Mouse (Mus musculus): ENCODE data around the gene Twf2. TPM values are rescaled to one million over a fixed set of nuclear protein-coding genes. Genes with fewer than 3 reads are reported as not detected.

Gene Twf2
- polyA plus RNA-seq, 1 experiment from 2014 or later = 52.2 TPM

GRCm38 (mm10) chr9:106231816-106232215, 28.9 kb downstream of the Twf2 start:
- no peak overlapping the region for H3K9ac ChIP-seq (replicated peaks)
- H3K36me3 ChIP-seq = peaks cover 45% of the 10 kb centered on the region
- no peak for ATAC-seq
- no peak overlapping the region for H3K4me3 ChIP-seq (replicated peaks)
- H3K4me1 ChIP-seq (replicated peaks) = no peaks in the 10 kb centered on the region
- H3K27ac ChIP-seq = no peak overlapping the region
- no peaks in the 10 kb centered on the region for H3K27me3 ChIP-seq
- no peak overlapping the region for H3K4me2 ChIP-seq (replicated peaks)
- no peaks in the 10 kb centered on the region for H3K9me3 ChIP-seq
- 90% methylated on average over 4 of the region's 4 CpGs for WGBS

DNA sequence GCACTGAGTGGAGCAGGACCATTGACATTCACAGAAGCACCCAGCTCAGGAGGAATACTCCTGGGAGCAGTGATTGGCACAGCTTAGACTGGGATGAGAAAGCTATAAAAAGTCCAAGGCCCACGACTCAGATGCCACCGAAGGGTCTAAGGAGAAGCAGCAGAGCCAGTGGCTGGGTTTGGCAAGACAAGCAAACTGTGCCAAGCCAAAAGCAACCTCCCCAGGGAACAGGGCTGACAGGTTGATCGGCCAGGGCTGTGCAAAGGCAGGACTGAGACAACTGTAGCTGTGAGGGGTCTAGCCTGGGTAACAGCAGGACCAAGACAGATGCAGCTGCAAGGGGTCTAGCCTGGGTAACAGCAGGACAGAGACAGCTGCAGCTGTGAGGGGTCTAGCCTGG, 30.0 kb downstream of the Twf2 start:
- H3K36me3 ChIP-seq = peaks cover 57% of the 10 kb centered on the region
- ATAC-seq = no peak
- H3K9me3 ChIP-seq = no peaks in the 10 kb centered on the region
- no peak overlapping the region for H3K9ac ChIP-seq (replicated peaks)
- H3K4me2 ChIP-seq (replicated peaks) = no peak overlapping the region
- H3K27me3 ChIP-seq = no peaks in the 10 kb centered on the region
- no peak overlapping the region for H3K27ac ChIP-seq
- WGBS = 96% methylated on average over 3 of the region's 3 CpGs
- H3K4me1 ChIP-seq (replicated peaks) = no peaks in the 10 kb centered on the region
- no peak overlapping the region for H3K4me3 ChIP-seq (replicated peaks)

GRCm38 (mm10) chr9:106233953-106234352, 31.0 kb downstream of the Twf2 start:
- H3K4me1 ChIP-seq (replicated peaks) = no peaks in the 10 kb centered on the region
- H3K9ac ChIP-seq (replicated peaks) = no peak overlapping the region
- no peak overlapping the region for H3K27ac ChIP-seq
- no peak overlapping the region for H3K4me3 ChIP-seq (replicated peaks)
- 83% methylated on average over 6 of the region's 6 CpGs for WGBS
- no peak overlapping the region for H3K4me2 ChIP-seq (replicated peaks)
- ATAC-seq = no peak
- no peaks in the 10 kb centered on the region for H3K9me3 ChIP-seq
- H3K36me3 ChIP-seq = peaks cover 67% of the 10 kb centered on the region
- no peaks in the 10 kb centered on the region for H3K27me3 ChIP-seq

- Histone ChIP-seq H3K4me3 (replicated peaks) (no peak overlapping the region), H3K9me3 (no peaks in the 10 kb centered on the region), H3K36me3 (peaks cover 80% of the 10 kb centered on the region), H3K9ac (replicated peaks) (no peak overlapping the region), H3K27me3 (no peaks in the 10 kb centered on the region), H3K27ac (no peak overlapping the region), H3K4me2 (replicated peaks) (no peak overlapping the region), H3K4me1 (replicated peaks) (no peaks in the 10 kb centered on the region)
- ATAC-seq = no peak
- 93% methylated on average over 23 of the region's 23 CpGs for WGBS
These were observed 32.4 kb downstream of the Twf2 start for GRCm38 (mm10) chr9:106235194-106235830.

GRCm38 (mm10) chr9:106236156-106236817, 33.4 kb downstream of the Twf2 start:
- Histone ChIP-seq H3K4me3 (replicated peaks) (no peak overlapping the region), H3K27me3 (no peaks in the 10 kb centered on the region), H3K4me1 (replicated peaks) (no peaks in the 10 kb centered on the region), H3K9me3 (no peaks in the 10 kb centered on the region), H3K36me3 (peaks cover 90% of the 10 kb centered on the region), H3K27ac (no peak overlapping the region), H3K4me2 (replicated peaks) (no peak overlapping the region), H3K9ac (replicated peaks) (no peak overlapping the region)
- no peak for ATAC-seq
- 93% methylated on average over 23 of the region's 23 CpGs for WGBS

DNA sequence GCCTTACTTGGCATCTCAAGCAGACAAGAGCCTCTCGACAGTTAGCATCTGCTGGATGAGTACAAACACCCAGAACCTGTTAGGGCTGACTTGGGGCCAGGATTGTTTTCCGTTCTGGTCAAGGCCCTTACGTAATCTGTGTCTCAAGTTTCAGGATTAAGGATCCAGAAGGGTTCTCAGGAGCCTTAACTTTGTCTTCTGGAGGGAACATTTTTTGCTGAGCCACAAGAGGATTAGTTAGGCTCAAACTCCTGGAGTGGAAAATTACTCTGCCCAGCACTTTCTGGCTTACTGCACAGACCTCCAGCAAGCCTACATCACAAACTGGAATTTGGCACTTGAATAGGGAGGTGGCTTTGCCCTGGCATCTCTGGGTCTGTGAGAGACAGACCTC, 33.9 kb downstream of the Twf2 start:
- 69% methylated on average over 3 of the region's 3 CpGs for WGBS
- Histone ChIP-seq H3K36me3 (peaks cover 95% of the 10 kb centered on the region), H3K9me3 (no peaks in the 10 kb centered on the region), H3K9ac (replicated peaks) (no peak overlapping the region), H3K4me1 (replicated peaks) (no peaks in the 10 kb centered on the region), H3K27me3 (no peaks in the 10 kb centered on the region), H3K4me2 (replicated peaks) (no peak overlapping the region), H3K27ac (no peak overlapping the region), H3K4me3 (replicated peaks) (no peak overlapping the region)
- ATAC-seq = no peak

DNA sequence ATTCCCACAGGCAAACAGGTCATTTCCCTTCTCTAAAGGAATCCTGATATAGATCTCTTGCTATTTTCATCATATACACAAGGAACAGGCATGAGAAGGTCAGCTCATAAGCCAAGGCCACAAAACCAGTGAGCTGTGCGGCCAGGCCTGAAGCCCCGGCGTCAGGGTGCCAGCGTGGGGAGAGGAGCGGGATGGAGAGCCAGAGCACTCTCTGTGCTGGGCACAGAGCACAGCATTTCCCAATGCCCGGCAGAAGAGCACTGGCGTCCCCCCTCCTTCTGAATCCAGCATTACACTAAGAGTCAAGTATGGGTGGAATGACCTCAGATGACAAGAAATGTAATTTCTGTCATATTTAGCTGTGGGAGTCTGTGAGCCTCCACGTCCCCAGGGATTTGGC, 34.5 kb downstream of the Twf2 start:
- ATAC-seq = no peak
- no peaks in the 10 kb centered on the region for H3K27me3 ChIP-seq
- 85% methylated on average over 8 of the region's 8 CpGs for WGBS
- peaks cover 99% of the 10 kb centered on the region for H3K36me3 ChIP-seq
- H3K9me3 ChIP-seq = no peaks in the 10 kb centered on the region
- no peak overlapping the region for H3K27ac ChIP-seq
- no peak overlapping the region for H3K4me3 ChIP-seq (replicated peaks)
- no peak overlapping the region for H3K9ac ChIP-seq (replicated peaks)
- no peak overlapping the region for H3K4me2 ChIP-seq (replicated peaks)
- no peaks in the 10 kb centered on the region for H3K4me1 ChIP-seq (replicated peaks)

DNA sequence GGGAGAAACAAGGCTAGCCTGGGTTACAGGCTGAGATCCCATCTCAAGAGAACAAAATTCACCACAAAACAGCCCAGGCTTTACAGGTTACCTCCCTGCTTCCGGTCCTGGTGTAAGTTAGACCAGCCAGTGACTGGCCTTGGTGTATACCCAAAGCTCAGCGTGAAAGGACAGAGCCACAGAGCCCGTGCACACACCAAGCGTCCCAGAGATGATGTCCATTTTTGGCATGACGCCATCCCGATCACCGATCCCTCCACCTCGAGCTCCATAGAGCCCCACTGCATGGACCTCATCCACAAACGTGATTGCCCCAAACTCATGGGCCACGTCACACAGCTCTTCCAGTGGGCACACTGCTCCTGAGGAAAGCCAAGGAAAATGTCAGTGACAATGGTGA, 35.0 kb downstream of the Twf2 start:
- no peaks in the 10 kb centered on the region for H3K9me3 ChIP-seq
- no peak overlapping the region for H3K9ac ChIP-seq (replicated peaks)
- ATAC-seq = no peak
- H3K4me2 ChIP-seq (replicated peaks) = no peak overlapping the region
- H3K27ac ChIP-seq = no peak overlapping the region
- no peaks in the 10 kb centered on the region for H3K4me1 ChIP-seq (replicated peaks)
- 96% methylated on average over 10 of the region's 10 CpGs for WGBS
- peaks cover 99% of the 10 kb centered on the region for H3K36me3 ChIP-seq
- H3K4me3 ChIP-seq (replicated peaks) = no peak overlapping the region
- H3K27me3 ChIP-seq = no peaks in the 10 kb centered on the region

DNA sequence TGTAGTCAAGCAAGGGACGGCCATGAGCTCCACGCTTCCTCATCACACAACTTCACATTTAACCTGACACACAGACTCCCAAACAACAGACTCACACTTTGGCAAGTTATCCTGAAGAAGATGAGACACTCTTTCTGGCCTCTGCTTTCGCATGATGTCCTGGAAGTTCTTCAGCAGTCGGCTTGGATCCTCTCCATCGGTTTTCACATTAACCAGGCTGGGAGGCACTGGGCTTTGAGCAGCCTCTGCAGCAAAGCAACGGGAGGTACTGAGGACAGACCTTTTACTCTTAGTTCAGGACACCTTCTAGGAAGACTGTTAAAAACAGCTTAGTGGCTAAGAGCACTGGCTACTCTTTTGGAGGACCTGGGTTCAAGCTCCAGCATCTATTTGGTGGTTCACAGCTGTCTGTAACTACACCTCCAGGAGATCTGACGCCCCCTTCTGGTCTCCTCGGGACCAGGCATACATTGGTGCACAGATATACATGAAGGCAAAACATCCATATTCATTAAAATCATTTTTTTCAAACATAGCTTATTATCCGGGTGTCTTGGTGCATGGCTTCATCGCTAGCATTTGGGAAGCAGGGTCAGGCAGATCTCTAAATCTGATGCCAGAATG, 38.7 kb downstream of the Twf2 start:
- H3K27ac ChIP-seq = no peak overlapping the region
- H3K36me3 ChIP-seq = peaks cover 72% of the 10 kb centered on the region
- no peaks in the 10 kb centered on the region for H3K9me3 ChIP-seq
- no peak overlapping the region for H3K4me3 ChIP-seq (replicated peaks)
- peaks cover 7% of the 10 kb centered on the region for H3K4me1 ChIP-seq (replicated peaks)
- no peak overlapping the region for H3K9ac ChIP-seq (replicated peaks)
- no peak for ATAC-seq
- no peak overlapping the region for H3K4me2 ChIP-seq (replicated peaks)
- no peaks in the 10 kb centered on the region for H3K27me3 ChIP-seq
- WGBS = 90% methylated on average over 10 of the region's 10 CpGs

DNA sequence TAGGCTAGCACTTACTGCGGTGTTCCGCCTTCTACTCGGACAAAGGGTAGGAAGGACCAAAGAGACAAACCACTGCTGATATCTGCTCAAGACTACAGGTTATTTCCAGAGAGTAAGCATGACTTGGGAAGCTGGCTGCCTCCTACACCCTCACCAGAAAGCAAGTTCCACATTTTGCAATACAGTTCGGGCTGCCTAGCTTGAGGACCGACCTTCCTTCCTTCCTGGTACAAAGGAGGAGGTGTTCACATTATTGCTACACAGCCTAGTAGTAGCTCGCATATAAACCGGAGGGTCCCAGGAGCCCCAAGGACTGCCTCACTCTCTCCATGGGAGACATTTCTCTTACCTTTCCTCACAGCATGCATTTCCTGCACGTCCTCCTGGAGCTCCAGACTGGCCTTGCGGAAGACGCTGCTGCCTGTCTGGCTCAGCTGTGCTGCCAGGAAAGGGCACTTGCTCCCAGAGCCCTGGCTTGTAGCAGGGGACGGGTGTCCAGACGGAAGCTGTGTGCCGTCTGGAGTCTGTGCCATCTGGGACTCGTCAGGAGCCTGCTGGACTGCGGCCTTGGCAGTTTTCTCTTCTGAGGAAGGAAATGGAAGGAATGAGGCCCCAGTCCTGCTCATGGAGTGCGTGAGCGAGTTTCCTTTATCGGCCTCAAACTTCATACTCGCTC, 40.0 kb downstream of the Twf2 start:
- no peak overlapping the region; the same call in 1 of the 2 replicates for H3K9ac ChIP-seq (replicated peaks)
- H3K4me1 ChIP-seq (replicated peaks) = peaks cover 15% of the 10 kb centered on the region
- H3K9me3 ChIP-seq = no peaks in the 10 kb centered on the region
- H3K36me3 ChIP-seq = peaks cover 59% of the 10 kb centered on the region
- no peak overlapping the region for H3K4me3 ChIP-seq (replicated peaks)
- no peak overlapping the region for H3K4me2 ChIP-seq (replicated peaks)
- ATAC-seq = no peak
- no peaks in the 10 kb centered on the region for H3K27me3 ChIP-seq
- 86% methylated on average over 19 of the region's 19 CpGs for WGBS
- H3K27ac ChIP-seq = no peak overlapping the region

GRCm38 (mm10) chr9:106249550-106249949, 46.6 kb downstream of the Twf2 start:
- H3K4me3 ChIP-seq (replicated peaks) = no peak overlapping the region
- no peak overlapping the region for H3K27ac ChIP-seq
- peaks cover 36% of the 10 kb centered on the region for H3K4me1 ChIP-seq (replicated peaks)
- H3K36me3 ChIP-seq = peaks cover 4% of the 10 kb centered on the region; the same call in 1 of the 2 replicates
- H3K9ac ChIP-seq (replicated peaks) = no peak overlapping the region
- no peak overlapping the region for H3K4me2 ChIP-seq (replicated peaks)
- H3K9me3 ChIP-seq = no peaks in the 10 kb centered on the region
- H3K27me3 ChIP-seq = no peaks in the 10 kb centered on the region
- WGBS = 94% methylated on average over 11 of the region's 11 CpGs
- ATAC-seq = no peak

- Histone ChIP-seq H3K27ac (no peak overlapping the region), H3K4me3 (replicated peaks) (no peak overlapping the region), H3K9ac (replicated peaks) (no peak overlapping the region), H3K27me3 (no peaks in the 10 kb centered on the region), H3K9me3 (no peaks in the 10 kb centered on the region), H3K36me3 (peaks cover 2% of the 10 kb centered on the region; the same call in 1 of the 2 replicates), H3K4me1 (replicated peaks) (peaks cover 36% of the 10 kb centered on the region), H3K4me2 (replicated peaks) (no peak overlapping the region)
- no peak for ATAC-seq
- 65% methylated on average over 4 of the region's 4 CpGs for WGBS
These were observed 47.3 kb downstream of the Twf2 start for GRCm38 (mm10) chr9:106250245-106250644.
